Mouse (Mus musculus) midbrain, embryonic 12.5 days (tissue): Measurements from ENCODE around the gene Pard6b. TPM values are rescaled to one million over a fixed set of nuclear protein-coding genes. Genes with fewer than 3 reads are reported as not detected.

Experiments
- ATAC-seq: fragments of 200-750 bp; cut with Nextera tagmentation; 2 replicates; pipeline ENCODE4 v1.8.0; 2017; ENCODE audit warnings: low read depth, moderate TSS enrichment, moderate library complexity; ENCODE audit not compliant: low FRiP score
- H3K27ac ChIP-seq: fragments of 300-500 bp; sonication (generic); replicated peaks from 2 replicates; pipeline ENCODE4 v1.5.1; 2016; ENCODE audit warnings: mild to moderate bottlenecking
- H3K27me3 ChIP-seq: fragments of 300-500 bp; sonication (generic); 2 replicates; pipeline ENCODE4 v1.6.1; 2016; ENCODE audit warnings: mild to moderate bottlenecking
- H3K36me3 ChIP-seq: fragments of 300-500 bp; sonication (generic); 2 replicates; pipeline ENCODE4 v1.6.1; 2016
- H3K4me1 ChIP-seq: fragments of 300-500 bp; sonication (generic); 2 replicates; pipeline ENCODE4 v1.6.1; 2016
- H3K4me2 ChIP-seq: fragments of 300-500 bp; sonication (generic); replicated peaks from 2 replicates; pipeline ENCODE4 v1.6.1; 2016; ENCODE audit warnings: mild to moderate bottlenecking, moderate library complexity
- H3K4me3 ChIP-seq: fragments of 300-500 bp; sonication (generic); 2 replicates; pipeline ENCODE4 v1.5.1; 2016; ENCODE audit warnings: mild to moderate bottlenecking
- H3K9ac ChIP-seq: fragments of 300-500 bp; sonication (generic); replicated peaks from 2 replicates; pipeline ENCODE4 v1.6.1; 2016; ENCODE audit warnings: mild to moderate bottlenecking, moderate library complexity
- H3K9me3 ChIP-seq: fragments of 300-500 bp; sonication (generic); 2 replicates; pipeline ENCODE4 v1.6.1; 2016; ENCODE audit warnings: mild to moderate bottlenecking
- WGBS: fragments of 180-500 bp; shearing (Covaris S2); methylation state at CpG from one replicate; pipeline ENCODE4 v1.1.7; 2016; 5-methylcytosine and 5-hydroxymethylcytosine counted together
- polyA plus RNA-seq: library from polyadenylated mRNA; unstranded; fragments of >200 nt; fragmentation: Nextera tagmentation; extraction: Ambion mirVana; gene quantifications from 2 replicates; pipeline ENCODE4 v1.2.1, GENCODE M21; 2016

Gene Pard6b
- polyA plus RNA-seq, 1 experiment from 2014 or later: 8.6 TPM

DNA sequence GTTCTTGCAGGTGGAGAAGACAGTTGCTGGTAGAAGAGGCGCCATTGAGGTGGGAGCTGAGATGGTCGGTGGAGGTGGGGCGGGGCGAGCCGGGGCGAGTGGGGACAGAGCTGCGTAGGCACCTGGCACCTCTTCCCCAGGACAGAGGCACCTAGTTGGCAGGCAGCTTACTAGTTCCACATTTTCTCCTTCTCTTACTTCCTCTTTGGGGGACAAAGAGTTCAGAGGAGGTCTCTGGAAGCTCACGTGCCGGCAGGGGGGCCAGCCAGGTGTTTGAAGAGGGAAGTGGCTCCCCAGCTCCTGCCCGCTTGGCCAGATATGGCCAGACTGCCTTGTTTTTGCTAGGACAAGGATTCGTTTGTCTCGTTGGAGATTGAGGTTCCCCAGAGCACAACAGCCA is 38.3 kb downstream of the Pard6b start:
- Histone ChIP-seq H3K27me3 (peaks cover 26% of the 10 kb centered on the region), H3K27ac (no peak overlapping the region), H3K9ac (no peak overlapping the region), H3K9me3 (no peaks in the 10 kb centered on the region), H3K4me1 (peaks cover 16% of the 10 kb centered on the region), H3K4me3 (no peak overlapping the region), H3K36me3 (no peaks in the 10 kb centered on the region), H3K4me2 (no peak overlapping the region)
- WGBS: 77% methylated on average over 12 of the region's 12 CpGs
- ATAC-seq: no peak

DNA sequence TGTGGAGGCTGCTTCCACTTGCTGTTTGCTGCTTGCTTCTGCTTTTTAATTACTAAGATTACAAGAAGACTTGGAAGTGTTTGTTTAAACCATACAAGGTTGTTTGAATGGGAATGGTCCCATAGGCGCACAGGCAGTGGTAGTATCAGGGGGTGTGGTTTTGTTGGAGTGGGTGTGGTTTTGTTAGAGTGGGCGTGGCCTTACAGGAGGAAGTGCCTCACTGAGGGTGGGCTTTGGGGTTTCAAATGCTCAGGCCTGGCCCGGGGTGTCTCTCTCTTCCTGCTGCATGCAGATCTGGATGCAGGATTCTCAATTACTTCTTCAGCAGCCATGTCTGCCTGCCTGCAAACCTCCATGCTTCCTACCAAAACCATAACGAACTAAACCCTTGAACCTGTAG is 40.1 kb downstream of the Pard6b start:
- no peak overlapping the region for H3K27ac ChIP-seq
- H3K4me3 ChIP-seq: no peak overlapping the region
- no peaks in the 10 kb centered on the region for H3K9me3 ChIP-seq
- no peak overlapping the region for H3K9ac ChIP-seq
- H3K27me3 ChIP-seq: peaks cover 23% of the 10 kb centered on the region
- 86% methylated on average over 4 of the region's 4 CpGs for WGBS
- H3K4me1 ChIP-seq: peaks cover 20% of the 10 kb centered on the region
- no peak overlapping the region for H3K4me2 ChIP-seq
- no peaks in the 10 kb centered on the region for H3K36me3 ChIP-seq
- no peak for ATAC-seq

DNA sequence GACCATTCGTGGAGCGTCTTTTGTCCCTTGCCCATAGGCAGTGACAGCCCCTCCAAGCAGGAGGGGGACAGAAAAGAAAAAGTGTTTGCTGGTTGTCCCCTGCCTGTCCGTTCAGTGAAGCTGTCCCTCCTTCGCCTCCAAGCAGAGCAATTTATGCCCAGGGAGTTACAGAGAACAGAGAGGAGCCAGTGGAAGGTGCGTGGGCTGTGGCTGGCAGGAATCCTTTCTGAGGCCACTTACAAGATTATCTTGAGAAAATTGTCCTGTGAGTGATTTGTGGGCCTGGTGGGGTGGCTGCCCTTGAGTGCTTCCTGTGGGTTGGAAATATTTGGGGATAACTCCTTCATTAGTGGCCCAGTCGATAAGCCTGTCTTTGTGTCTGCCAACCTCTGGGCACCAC is 42.8 kb downstream of the Pard6b start:
- Histone ChIP-seq H3K9ac (no peak overlapping the region), H3K4me1 (peaks cover 23% of the 10 kb centered on the region), H3K4me2 (no peak overlapping the region), H3K4me3 (no peak overlapping the region), H3K27me3 (peaks cover 5% of the 10 kb centered on the region; the same call in 1 of the 2 replicates), H3K27ac (no peak overlapping the region), H3K36me3 (no peaks in the 10 kb centered on the region), H3K9me3 (no peaks in the 10 kb centered on the region)
- WGBS: 92% methylated on average over 6 of the region's 6 CpGs
- ATAC-seq: no peak

GRCm38 (mm10) chr2:168125288-168126089 is 44.7 kb downstream of the Pard6b start:
- WGBS: 26% methylated on average over 11 of the region's 11 CpGs
- Histone ChIP-seq H3K4me3 (no peak overlapping the region), H3K9ac (peak overlapping the region; percentile 20; the same call in 1 of the 2 replicates), H3K4me2 (no peak overlapping the region), H3K27me3 (no peaks in the 10 kb centered on the region), H3K9me3 (no peaks in the 10 kb centered on the region), H3K27ac (no peak overlapping the region), H3K36me3 (no peaks in the 10 kb centered on the region), H3K4me1 (peaks cover 23% of the 10 kb centered on the region)
- ATAC-seq: no peak

DNA sequence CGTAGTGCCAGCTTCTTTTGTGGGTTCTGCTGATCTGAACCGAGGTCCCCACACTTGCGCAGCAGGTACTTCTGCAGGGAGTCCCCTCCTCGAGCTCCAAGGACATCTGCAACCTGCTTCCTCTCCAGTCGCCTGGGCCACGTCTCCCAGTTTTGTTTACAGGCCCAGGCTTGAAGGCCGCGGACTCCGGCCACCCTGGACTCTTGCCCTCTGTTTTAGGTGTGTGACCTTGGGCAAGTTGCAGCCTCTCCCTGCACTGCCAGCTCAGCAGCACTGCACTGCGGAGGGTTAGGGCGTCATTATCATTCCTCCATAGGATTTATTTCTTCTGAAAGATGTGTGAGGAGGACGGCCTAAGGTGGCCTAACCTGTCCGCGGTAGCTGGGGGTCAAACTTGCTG is 47.0 kb downstream of the Pard6b start:
- Histone ChIP-seq H3K27me3 (no peaks in the 10 kb centered on the region), H3K9me3 (no peaks in the 10 kb centered on the region), H3K9ac (no peak overlapping the region), H3K4me3 (no peak overlapping the region), H3K4me2 (no peak overlapping the region; the same call in 1 of the 2 replicates), H3K4me1 (peaks cover 23% of the 10 kb centered on the region), H3K27ac (peak overlapping the region; percentile 75), H3K36me3 (no peaks in the 10 kb centered on the region)
- peak; percentile 27; the same call in 1 of the 2 replicates for ATAC-seq
- WGBS: 48% methylated on average over 14 of the region's 14 CpGs

DNA sequence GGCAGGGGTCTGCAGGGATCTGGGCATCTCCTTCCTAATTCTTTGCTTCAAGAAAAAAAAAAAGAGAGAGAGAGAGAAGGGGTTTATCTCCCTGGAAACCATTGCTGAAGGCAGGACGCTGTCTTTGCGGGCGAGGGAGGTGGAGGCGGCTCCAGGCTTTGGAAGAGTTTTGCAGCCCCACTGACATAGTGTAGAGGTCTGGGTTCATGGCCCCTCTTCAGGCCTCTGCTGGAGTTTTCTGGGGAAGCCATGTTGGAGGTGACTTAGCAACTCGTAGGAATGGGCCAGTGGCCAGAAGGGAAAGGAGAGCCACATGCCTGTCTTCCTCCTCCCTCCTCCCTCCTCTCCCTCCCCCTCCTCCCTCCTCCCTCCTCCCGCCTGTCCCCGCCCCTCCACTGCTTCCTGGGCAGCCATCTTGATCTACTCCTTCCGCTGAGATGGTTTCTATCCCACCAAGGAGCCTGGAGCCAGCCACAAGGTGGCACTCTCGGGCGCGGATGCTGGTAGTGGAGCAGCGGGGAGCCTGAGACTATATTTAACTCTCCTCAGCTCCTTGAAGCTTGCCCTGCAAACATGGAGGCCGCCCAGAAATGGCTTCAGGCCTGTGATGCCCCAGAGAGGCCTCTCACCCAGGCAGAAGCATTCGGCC is 47.5 kb downstream of the Pard6b start:
- Histone ChIP-seq H3K27me3 (no peaks in the 10 kb centered on the region), H3K4me2 (peak overlapping the region; percentile 25), H3K9ac (no peak overlapping the region), H3K36me3 (no peaks in the 10 kb centered on the region), H3K9me3 (no peaks in the 10 kb centered on the region), H3K27ac (peak overlapping the region; percentile 75), H3K4me1 (peaks cover 23% of the 10 kb centered on the region), H3K4me3 (no peak overlapping the region)
- ATAC-seq: peak; percentile 84
- WGBS: 20% methylated on average over 12 of the region's 14 CpGs

- H3K27me3 ChIP-seq: no peaks in the 10 kb centered on the region
- no peak for ATAC-seq
Measured at GRCm38 (mm10) chr2:168130046-168130445, 49.2 kb downstream of the Pard6b start.

DNA sequence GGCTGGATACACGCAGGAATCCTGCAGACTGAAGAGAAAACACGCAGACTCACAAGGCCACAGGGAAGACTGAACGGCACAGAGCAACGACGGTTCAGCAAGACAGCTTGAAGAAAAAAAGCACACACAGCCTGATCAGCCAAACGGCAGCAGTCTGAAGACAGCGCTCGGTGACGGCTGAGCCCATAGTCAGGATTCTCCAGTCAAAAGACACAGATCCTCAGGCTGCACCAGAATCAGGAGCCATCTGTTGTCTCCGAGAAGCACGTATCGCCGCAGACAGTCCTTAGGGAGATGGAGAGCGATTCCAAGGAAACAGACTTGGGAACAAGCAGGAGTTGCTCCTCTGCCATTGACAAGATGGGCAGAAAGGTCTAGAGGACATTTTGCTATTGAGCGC is 56.4 kb downstream of the Pard6b start:
- no peak overlapping the region for H3K27ac ChIP-seq
- WGBS: 72% methylated on average over 15 of the region's 15 CpGs
- no peak for ATAC-seq

More at GRCm38 (mm10) chr2:168130046-168130445, 49.2 kb downstream of the Pard6b start:
- WGBS: 88% methylated on average over 3 of the region's 3 CpGs
- Histone ChIP-seq H3K4me3 (no peak overlapping the region), H3K36me3 (no peaks in the 10 kb centered on the region), H3K9me3 (no peaks in the 10 kb centered on the region), H3K27ac (no peak overlapping the region), H3K9ac (no peak overlapping the region), H3K4me1 (peaks cover 17% of the 10 kb centered on the region), H3K4me2 (no peak overlapping the region)

DNA sequence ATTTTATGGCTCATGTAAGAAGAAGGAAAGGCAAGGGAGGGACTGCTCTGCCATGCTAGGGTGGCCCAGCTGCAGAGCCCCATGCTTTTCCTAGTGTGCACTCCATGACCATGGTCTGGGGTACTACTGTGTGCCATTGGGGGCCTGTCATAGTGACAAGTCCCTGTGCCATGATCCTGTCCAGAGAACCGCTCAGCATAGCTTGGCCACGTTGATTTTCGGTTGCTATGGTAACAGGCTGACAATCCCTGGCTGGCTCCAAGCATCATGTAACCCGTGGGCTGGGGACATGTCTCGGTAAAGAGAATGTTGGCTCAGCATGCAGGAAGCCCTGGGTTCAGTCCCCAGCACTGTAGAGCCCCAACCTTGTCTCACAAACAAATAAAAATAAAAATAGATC is 63.0 kb downstream of the Pard6b start:
- ATAC-seq: no peak
- Histone ChIP-seq H3K4me3 (no peak overlapping the region), H3K27ac (no peak overlapping the region), H3K4me2 (no peak overlapping the region), H3K9ac (no peak overlapping the region), H3K9me3 (no peaks in the 10 kb centered on the region), H3K36me3 (no peaks in the 10 kb centered on the region), H3K27me3 (no peaks in the 10 kb centered on the region), H3K4me1 (no peaks in the 10 kb centered on the region)
- 33% methylated on average over 5 of the region's 5 CpGs for WGBS

More for the DNA sequence above, 56.4 kb downstream of the Pard6b start:
- Histone ChIP-seq H3K27me3 (no peaks in the 10 kb centered on the region), H3K9me3 (no peaks in the 10 kb centered on the region), H3K4me2 (no peak overlapping the region), H3K4me1 (no peaks in the 10 kb centered on the region), H3K36me3 (no peaks in the 10 kb centered on the region), H3K9ac (no peak overlapping the region; the same call in 1 of the 2 replicates), H3K4me3 (no peak overlapping the region)

GRCm38 (mm10) chr2:168145437-168145836 is 64.6 kb downstream of the Pard6b start:
- H3K27ac ChIP-seq: no peak overlapping the region
- no peak overlapping the region for H3K9ac ChIP-seq
- no peak for ATAC-seq
- no peaks in the 10 kb centered on the region for H3K9me3 ChIP-seq
- H3K4me1 ChIP-seq: no peaks in the 10 kb centered on the region
- WGBS: 76% methylated on average over 2 of the region's 2 CpGs
- H3K27me3 ChIP-seq: no peaks in the 10 kb centered on the region
- H3K4me2 ChIP-seq: no peak overlapping the region
- no peak overlapping the region for H3K4me3 ChIP-seq
- no peaks in the 10 kb centered on the region for H3K36me3 ChIP-seq

DNA sequence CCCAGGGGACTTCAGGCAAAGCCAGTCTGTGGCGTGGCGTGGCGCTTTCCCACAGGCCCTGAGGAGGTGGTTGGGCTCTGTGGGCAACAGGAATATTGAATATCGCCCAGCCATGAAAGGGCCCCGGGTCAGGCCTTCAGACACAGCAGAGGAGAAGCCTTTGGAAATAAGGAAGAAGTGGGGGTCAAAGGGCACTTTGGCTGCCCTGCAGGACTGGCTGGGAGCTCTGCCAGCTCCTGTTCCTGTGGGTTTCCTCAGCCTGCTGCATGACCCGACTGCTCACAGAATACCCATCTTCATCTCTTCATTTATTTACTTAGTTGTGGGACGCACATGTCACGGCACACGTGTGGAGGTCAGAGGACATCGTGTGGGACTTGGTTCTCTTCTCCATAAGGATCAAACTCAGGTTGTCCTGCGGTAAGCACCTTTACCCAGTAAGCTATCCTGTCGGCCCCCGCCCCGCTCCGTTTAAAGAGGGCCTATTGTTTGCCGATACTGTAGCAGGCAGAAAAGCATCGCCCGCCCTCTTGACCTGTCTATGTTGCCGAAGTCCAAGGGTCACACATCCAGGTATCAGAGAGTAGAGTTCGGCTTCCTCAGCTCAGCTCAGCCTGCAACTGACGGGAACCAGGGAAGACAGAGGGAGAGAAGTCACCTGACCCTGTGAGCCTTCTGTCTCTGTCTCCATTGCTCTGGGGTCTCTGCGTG is 67.1 kb downstream of the Pard6b start:
- H3K9me3 ChIP-seq: no peaks in the 10 kb centered on the region
- no peak overlapping the region for H3K4me3 ChIP-seq
- no peak for ATAC-seq
- H3K4me1 ChIP-seq: no peaks in the 10 kb centered on the region
- WGBS: 71% methylated on average over 22 of the region's 22 CpGs
- H3K27me3 ChIP-seq: no peaks in the 10 kb centered on the region
- no peak overlapping the region for H3K4me2 ChIP-seq
- no peak overlapping the region for H3K9ac ChIP-seq
- H3K36me3 ChIP-seq: no peaks in the 10 kb centered on the region
- H3K27ac ChIP-seq: no peak overlapping the region; the same call in 1 of the 2 replicates

DNA sequence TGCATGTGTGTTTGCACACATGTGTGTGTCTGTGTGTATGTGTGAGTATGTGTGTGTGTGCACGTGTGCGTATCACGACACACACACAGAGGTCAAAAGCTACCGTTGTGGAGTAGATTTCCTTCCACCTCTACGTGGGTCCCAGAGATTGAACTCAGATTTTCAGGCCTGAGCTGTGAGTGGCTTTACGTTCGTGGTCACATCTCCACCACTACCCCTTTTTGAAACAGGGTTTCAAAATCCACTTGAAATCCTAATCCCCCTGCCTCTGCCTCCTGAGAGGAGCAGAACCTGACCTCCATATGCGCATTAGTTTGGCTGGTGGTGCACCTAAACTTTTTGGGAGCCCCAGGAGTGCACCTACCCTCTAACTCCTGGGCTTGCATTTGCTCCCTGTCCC is 68.4 kb downstream of the Pard6b start:
- H3K4me3 ChIP-seq: no peak overlapping the region
- WGBS: 91% methylated on average over 8 of the region's 8 CpGs
- H3K36me3 ChIP-seq: no peaks in the 10 kb centered on the region
- no peak overlapping the region for H3K4me2 ChIP-seq
- no peak overlapping the region for H3K27ac ChIP-seq
- no peak for ATAC-seq
- H3K27me3 ChIP-seq: no peaks in the 10 kb centered on the region
- peaks cover 7% of the 10 kb centered on the region for H3K4me1 ChIP-seq
- H3K9ac ChIP-seq: no peak overlapping the region
- H3K9me3 ChIP-seq: no peaks in the 10 kb centered on the region
